Comparison of ENCODE assay signal across 19 mouse cellular contexts in genomic region chr1:139021298-139021697, GRCm38 (mm10). TPM values are rescaled to one million over a fixed set of nuclear protein-coding genes. Genes with fewer than 3 reads are reported as not detected.
A peak's percentile ranks its signal among the peaks of the same experiment; 100 is the strongest.
DNase-seq lines count a peak whose midpoint lies in the region; ATAC-seq and TF ChIP-seq lines count a peak whose summit lies in the region.
"Had no signal": no experiment of that assay in that cellular context is flagged by ENCODE, and none has a peak within 500 bp of the region (broad histone marks: within the 10 kb centered on the region; RNA-seq: fewer than 3 reads in every experiment).

No protein-coding gene starts in this region.

- no peaks in the 10 kb centered on the region for H3K36me3 ChIP-seq in intestine, embryonic 15.5 days
- H3K36me3 ChIP-seq in intestine, postnatal 0 days (ENCODE audit: control insufficient read depth, insufficient read depth): no peaks in the 10 kb centered on the region
- H3K36me3 ChIP-seq in forebrain, embryonic 15.5 days: no peaks in the 10 kb centered on the region
- H3K36me3 ChIP-seq in midbrain, embryonic 15.5 days (replicated peaks): no peaks in the 10 kb centered on the region
- no peaks in the 10 kb centered on the region for H3K36me3 ChIP-seq in limb, embryonic 10.5 days
- H3K36me3 ChIP-seq: embryonic facial prominence, embryonic 13.5 days; stomach, embryonic 15.5 days had no signal

- H3K4me2 ChIP-seq in intestine, embryonic 15.5 days (replicated peaks): no peak overlapping the region
- H3K4me2 ChIP-seq in intestine, postnatal 0 days (replicated peaks; ENCODE audit: low read depth): no peak overlapping the region
- no peak overlapping the region for H3K4me2 ChIP-seq in forebrain, embryonic 15.5 days (replicated peaks)
- H3K4me2 ChIP-seq in midbrain, embryonic 15.5 days: peak overlapping the region; percentile 13; the same call in 1 of the 2 replicates
- H3K4me2 ChIP-seq: embryonic facial prominence, embryonic 13.5 days; liver, embryonic 11.5 days; stomach, embryonic 15.5 days had no signal

- WGBS in intestine, embryonic 15.5 days: 37% methylated on average over 7 of the region's 7 CpGs
- WGBS in intestine, postnatal 0 days: 46% methylated on average over 7 of the region's 7 CpGs
- 51% methylated on average over 7 of the region's 7 CpGs for WGBS in forebrain, embryonic 15.5 days
- WGBS in midbrain, embryonic 15.5 days: 23% methylated on average over 7 of the region's 7 CpGs
- WGBS in limb, embryonic 10.5 days: 82% methylated on average over 7 of the region's 7 CpGs

- TF ChIP-seq CTCF in intestine, postnatal 0 days (IDR thresholded peaks at IDR 0.05; ENCODE audit: low read depth): no peak

- H3K4me3 ChIP-seq in intestine, embryonic 15.5 days (replicated peaks): no peak overlapping the region
- no peak overlapping the region for H3K4me3 ChIP-seq in intestine, postnatal 0 days (ENCODE audit: low read depth, low read length)
- H3K4me3 ChIP-seq in forebrain, embryonic 15.5 days: no peak overlapping the region
- no peak overlapping the region for H3K4me3 ChIP-seq in midbrain, embryonic 15.5 days
- no peak overlapping the region for H3K4me3 ChIP-seq in limb, embryonic 10.5 days
- H3K4me3 ChIP-seq: embryonic facial prominence, embryonic 13.5 days; gastrocnemius, adult 2 months; stomach, embryonic 15.5 days had no signal

- peak; percentile 47; the same call in 1 of the 2 replicates for ATAC-seq in intestine, embryonic 15.5 days
- no peak for ATAC-seq in intestine, postnatal 0 days
- ATAC-seq in forebrain, embryonic 15.5 days (replicated peaks): peak; percentile 70; the same call in 1 of the 2 replicates
- ATAC-seq in midbrain, embryonic 15.5 days (replicated peaks): peak; percentile 80

- no peak overlapping the region for H3K27ac ChIP-seq in intestine, embryonic 15.5 days
- H3K27ac ChIP-seq in intestine, postnatal 0 days (ENCODE audit: low read depth, low read length): no peak overlapping the region
- no peak overlapping the region for H3K27ac ChIP-seq in forebrain, embryonic 15.5 days (replicated peaks)
- peak overlapping the region; percentile 56 for H3K27ac ChIP-seq in midbrain, embryonic 15.5 days
- no peak overlapping the region for H3K27ac ChIP-seq in limb, embryonic 10.5 days
- H3K27ac ChIP-seq: embryonic facial prominence, embryonic 13.5 days; gastrocnemius, adult 2 months; macrophage; stomach, embryonic 15.5 days had no signal

- H3K9me3 ChIP-seq in intestine, embryonic 15.5 days: no peaks in the 10 kb centered on the region
- H3K9me3 ChIP-seq in intestine, postnatal 0 days (ENCODE audit: control insufficient read depth): no peaks in the 10 kb centered on the region
- H3K9me3 ChIP-seq in forebrain, embryonic 15.5 days: no peaks in the 10 kb centered on the region
- H3K9me3 ChIP-seq in midbrain, embryonic 15.5 days: no peaks in the 10 kb centered on the region
- no peaks in the 10 kb centered on the region for H3K9me3 ChIP-seq in limb, embryonic 10.5 days (replicated peaks)
- H3K9me3 ChIP-seq: embryonic facial prominence, embryonic 13.5 days; stomach, embryonic 15.5 days had no signal

- peak; percentile 13 for DNase-seq in brain, adult 2 months (ENCODE audit: low read depth, low spot score)
- DNase-seq in limb, embryonic 10.5 days (ENCODE audit: low spot score): no peak
- DNase-seq in kidney, postnatal 10 days: no peak
- DNase-seq: adrenal gland, postnatal 36 days; cerebellum, adult 9-11 months; gastrocnemius, adult 2 months; heart, postnatal 4 days; kidney, adult 9 months; left cerebral cortex, postnatal 4 days; lung, adult 2 months; thymus, adult 2 months had no signal

- H3K4me1 ChIP-seq in intestine, embryonic 15.5 days (replicated peaks): no peaks in the 10 kb centered on the region
- no peaks in the 10 kb centered on the region for H3K4me1 ChIP-seq in intestine, postnatal 0 days (replicated peaks; ENCODE audit: control insufficient read depth, insufficient read depth, low read length)
- H3K4me1 ChIP-seq in forebrain, embryonic 15.5 days: peaks cover 8% of the 10 kb centered on the region
- H3K4me1 ChIP-seq in midbrain, embryonic 15.5 days: peaks cover 16% of the 10 kb centered on the region
- H3K4me1 ChIP-seq in limb, embryonic 10.5 days: no peaks in the 10 kb centered on the region
- H3K4me1 ChIP-seq: embryonic facial prominence, embryonic 13.5 days; stomach, embryonic 15.5 days had no signal

- no peaks in the 10 kb centered on the region for H3K27me3 ChIP-seq in intestine, embryonic 15.5 days (replicated peaks)
- no peaks in the 10 kb centered on the region for H3K27me3 ChIP-seq in intestine, postnatal 0 days (replicated peaks; ENCODE audit: control insufficient read depth, insufficient read depth, low read length)
- H3K27me3 ChIP-seq in forebrain, embryonic 15.5 days: no peaks in the 10 kb centered on the region
- H3K27me3 ChIP-seq in midbrain, embryonic 15.5 days (replicated peaks): no peaks in the 10 kb centered on the region
- H3K27me3 ChIP-seq in limb, embryonic 10.5 days (ENCODE audit: low read depth, poor library complexity, severe bottlenecking): no peaks in the 10 kb centered on the region
- H3K27me3 ChIP-seq: embryonic facial prominence, embryonic 13.5 days; stomach, embryonic 15.5 days had no signal

- no peak overlapping the region for H3K9ac ChIP-seq in intestine, embryonic 15.5 days
- no peak overlapping the region for H3K9ac ChIP-seq in intestine, postnatal 0 days (ENCODE audit: low read depth, low read length)
- H3K9ac ChIP-seq in forebrain, embryonic 15.5 days (replicated peaks): no peak overlapping the region
- no peak overlapping the region for H3K9ac ChIP-seq in midbrain, embryonic 15.5 days
- H3K9ac ChIP-seq: embryonic facial prominence, embryonic 13.5 days; stomach, embryonic 15.5 days had no signal

RNA-seq across cellular contexts. Expression of gene Dennd1b, which starts 58.1 kb away (rescaled TPM):
- 9.0 and 9.4 TPM in 2 replicates for polyA plus RNA-seq in intestine, embryonic 15.5 days (2015; fragmentation: Nextera tagmentation; extraction: Ambion mirVana)
- 18.3 and 19.1 TPM in 2 replicates for polyA plus RNA-seq in intestine, postnatal 0 days (2015; fragmentation: Nextera tagmentation; extraction: Ambion mirVana)
- 8.3 and 9.4 TPM in 2 replicates for polyA plus RNA-seq in forebrain, embryonic 15.5 days (2015; fragmentation: Nextera tagmentation; extraction: Ambion mirVana)
- polyA plus RNA-seq in midbrain, embryonic 15.5 days (2015; fragmentation: Nextera tagmentation; extraction: Ambion mirVana): 11.9 and 12.7 TPM in 2 replicates
- 10.7 and 11.1 TPM in 2 replicates for polyA plus RNA-seq in limb, embryonic 10.5 days (2016; fragmentation: Nextera tagmentation; extraction: Ambion mirVana)
